Mouse (Mus musculus) heart, adult 2 months (tissue): ENCODE results near the gene Plod3.

Experiments
- CTCF ChIP-seq: fragments of 200-600 bp; IDR thresholded peaks from 2 replicates; pipeline ENCODE4 v1.8.1; 2022; ENCODE audit warnings: antibody characterized with exemption, mild to moderate bottlenecking, moderate library complexity
- POLR2A ChIP-seq: fragments of 200-500 bp; IDR thresholded peaks from 2 replicates; pipeline ENCODE4 v1.6.1; 2011; ENCODE audit warnings: mild to moderate bottlenecking, low read depth, low read length, control low read depth; ENCODE audit not compliant: insufficient read depth

DNA sequence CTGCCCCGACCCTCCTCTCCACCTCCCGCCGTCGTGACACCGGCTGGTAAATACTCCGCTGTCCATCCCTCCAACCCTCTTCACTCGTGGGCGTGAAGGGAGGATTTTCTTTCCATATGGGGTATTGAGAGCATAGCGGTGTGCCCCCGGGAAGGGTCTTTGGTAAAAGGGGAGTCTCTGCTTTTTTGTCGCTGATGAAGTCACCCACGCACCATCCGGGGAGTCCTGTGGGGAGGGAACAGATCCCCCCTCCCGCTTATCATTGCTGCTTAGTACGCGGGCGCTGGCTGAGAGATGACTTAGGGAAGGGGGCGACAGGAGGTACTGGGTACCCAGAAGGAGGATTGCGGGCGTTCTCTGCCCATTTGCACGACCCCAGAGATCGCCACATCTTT, 43.6 kb downstream of the Plod3 start:
- no peak for TF ChIP-seq POLR2A
- TF ChIP-seq CTCF, result no peak
